ENCODE assay signal across 14 mouse cellular contexts in genomic region chr5:116009884-116010627, GRCm38 (mm10). TPM values are rescaled to one million over a fixed set of nuclear protein-coding genes. Genes with fewer than 3 reads are reported as not detected.
DNase-seq lines count a peak whose midpoint lies in the region; ATAC-seq and TF ChIP-seq lines count a peak whose summit lies in the region.
"Had no signal": no experiment of that assay in that cellular context is flagged by ENCODE, and none has a peak within 500 bp of the region (broad histone marks: within the 10 kb centered on the region; RNA-seq: fewer than 3 reads in every experiment).

No protein-coding gene starts in this region.

- no peaks in the 10 kb centered on the region for H3K9me3 ChIP-seq in kidney, postnatal 0 days (replicated peaks; ENCODE audit: low read length)
- H3K9me3 ChIP-seq in hindbrain, postnatal 0 days (ENCODE audit: low read length): no peaks in the 10 kb centered on the region
- H3K9me3 ChIP-seq in midbrain, embryonic 15.5 days: no peaks in the 10 kb centered on the region
- H3K9me3 ChIP-seq: limb, embryonic 15.5 days; midbrain, embryonic 10.5 days had no signal

- peak overlapping the region; percentile 24; the same call in 1 of the 2 replicates for H3K27ac ChIP-seq in kidney, adult 2 months (ENCODE audit: insufficient read depth, low read depth, low read length)
- peak overlapping the region; percentile 86 for H3K27ac ChIP-seq in kidney, postnatal 0 days
- H3K27ac ChIP-seq in small intestine, adult 2 months (ENCODE audit: insufficient read depth, low read depth, low read length): peak overlapping the region; percentile 53
- H3K27ac ChIP-seq in hindbrain, postnatal 0 days: no peak overlapping the region
- no peak overlapping the region for H3K27ac ChIP-seq in midbrain, embryonic 15.5 days
- H3K27ac ChIP-seq: left cerebral cortex, adult 2 months; limb, embryonic 15.5 days; midbrain, embryonic 10.5 days had no signal

- no peak overlapping the region for H3K9ac ChIP-seq in kidney, postnatal 0 days (ENCODE audit: low read depth, low read length)
- H3K9ac ChIP-seq in hindbrain, postnatal 0 days (replicated peaks; ENCODE audit: low read length): no peak overlapping the region
- no peak overlapping the region for H3K9ac ChIP-seq in midbrain, embryonic 15.5 days
- H3K9ac ChIP-seq: limb, embryonic 15.5 days had no signal

- ATAC-seq in Patski: peak; percentile 64
- ATAC-seq in kidney, postnatal 0 days (replicated peaks; ENCODE audit: low FRiP score, low read depth): peak; percentile 70
- no peak for ATAC-seq in hindbrain, postnatal 0 days
- ATAC-seq in midbrain, embryonic 15.5 days (replicated peaks): no peak

- peaks cover 7% of the 10 kb centered on the region for H3K36me3 ChIP-seq in kidney, adult 2 months (ENCODE audit: control insufficient read depth, insufficient read depth, low read length)
- H3K36me3 ChIP-seq in kidney, postnatal 0 days (ENCODE audit: insufficient read depth, low read length): peaks cover 15% of the 10 kb centered on the region
- peaks cover 21% of the 10 kb centered on the region for H3K36me3 ChIP-seq in small intestine, adult 2 months (ENCODE audit: control insufficient read depth, insufficient read depth, low read length)
- peaks cover 20% of the 10 kb centered on the region for H3K36me3 ChIP-seq in hindbrain, postnatal 0 days (ENCODE audit: insufficient read depth, low read length)
- H3K36me3 ChIP-seq in midbrain, embryonic 15.5 days (replicated peaks): peaks cover 18% of the 10 kb centered on the region

- no peak overlapping the region for H3K4me3 ChIP-seq in kidney, adult 2 months (ENCODE audit: insufficient read depth, low read depth, low read length)
- no peak overlapping the region for H3K4me3 ChIP-seq in kidney, postnatal 0 days (replicated peaks; ENCODE audit: low read depth, low read length)
- H3K4me3 ChIP-seq in small intestine, adult 2 months (ENCODE audit: low read depth, low read length): no peak overlapping the region
- H3K4me3 ChIP-seq in hindbrain, postnatal 0 days (ENCODE audit: low read length): no peak overlapping the region
- H3K4me3 ChIP-seq in midbrain, embryonic 15.5 days: no peak overlapping the region
- H3K4me3 ChIP-seq: left cerebral cortex, adult 2 months; limb, embryonic 15.5 days; midbrain, embryonic 10.5 days had no signal

- in situ Hi-C loops in Patski (cut with MboI; ENCODE audit: low pct_unique_long_range_greater_than_20kb): loop anchor here (10.0 kb wide), 1 partner anchor 1355 kb away; no protein-coding TSS in a partner anchor

- DNase-seq in kidney, adult 2 months: peak; percentile 32
- DNase-seq in kidney, adult 18-20 months: no peak
- DNase-seq in Patski (ENCODE audit: low read depth, low spot score): peak; percentile 54
- DNase-seq in kidney, postnatal 0 days (ENCODE audit: low spot score): peak; percentile 51
- DNase-seq in hindbrain, postnatal 0 days (ENCODE audit: low spot score): no peak
- DNase-seq in layer of hippocampus, postnatal 10 days (ENCODE audit: low spot score in 2 of 2): no peak
- DNase-seq: cerebellum, adult 8-10 months; embryo, embryonic 11 days had no signal

- H3K4me2 ChIP-seq in kidney, postnatal 0 days (ENCODE audit: low read length): 0 out of 2 replicates have a peak overlapping the region, but pooled peaks have one; percentile 1
- no peak overlapping the region for H3K4me2 ChIP-seq in hindbrain, postnatal 0 days (ENCODE audit: low read depth, low read length)
- H3K4me2 ChIP-seq in midbrain, embryonic 15.5 days: no peak overlapping the region
- H3K4me2 ChIP-seq: heart, embryonic 11.5 days; limb, embryonic 15.5 days had no signal

- CTCF ChIA-PET in Patski (lab: Charles Lee): interaction anchor here (3.3 to 6.1 kb wide), 2 partner anchors 7 to 13 kb away, joined by 13 to 26 read pairs; partner anchors contain the start of gene Prkab1

- H3K27me3 ChIP-seq in kidney, adult 2 months (replicated peaks; ENCODE audit: control insufficient read depth, insufficient read depth, low read length): no peaks in the 10 kb centered on the region
- H3K27me3 ChIP-seq in Patski: no peaks in the 10 kb centered on the region
- H3K27me3 ChIP-seq in kidney, postnatal 0 days (ENCODE audit: insufficient read depth, low read length): no peaks in the 10 kb centered on the region
- H3K27me3 ChIP-seq in small intestine, adult 2 months (ENCODE audit: control insufficient read depth, insufficient read depth, low read length): no peaks in the 10 kb centered on the region
- H3K27me3 ChIP-seq in hindbrain, postnatal 0 days (ENCODE audit: insufficient read depth, low read length): no peaks in the 10 kb centered on the region
- no peaks in the 10 kb centered on the region for H3K27me3 ChIP-seq in midbrain, embryonic 15.5 days (replicated peaks)
- H3K27me3 ChIP-seq: limb, embryonic 15.5 days had no signal

- TF ChIP-seq POLR2A in kidney, adult 2 months (IDR thresholded peaks at IDR 0.05; ENCODE audit: low read depth, low read length): no peak
- TF ChIP-seq POLR2A in small intestine, adult 2 months (IDR thresholded peaks at IDR 0.05; ENCODE audit: low read depth, low read length): no peak

- no peak for TF ChIP-seq CTCF in kidney, adult 2 months (conservative IDR thresholded peaks at IDR 0.05; ENCODE audit: insufficient read depth, insufficient read length, low read depth, low read length)
- TF ChIP-seq CTCF in Patski (IDR thresholded peaks at IDR 0.05): no peak
- no peak for TF ChIP-seq CTCF in kidney, postnatal 0 days (IDR thresholded peaks at IDR 0.05; ENCODE audit: low read depth)
- no peak for TF ChIP-seq CTCF in small intestine, adult 2 months (IDR thresholded peaks at IDR 0.05; ENCODE audit: extremely low read depth, insufficient read length, insufficient replicate concordance, low read depth, low read length)
- no peak for TF ChIP-seq CTCF in hindbrain, postnatal 0 days (IDR thresholded peaks at IDR 0.05; ENCODE audit: low read depth)

- WGBS in kidney, adult 2 months: 32% methylated on average over 2 of the region's 2 CpGs
- 43% methylated on average over 2 of the region's 2 CpGs for WGBS in kidney, postnatal 0 days
- 9% methylated on average over 2 of the region's 2 CpGs for WGBS in small intestine, adult 2 months
- WGBS in hindbrain, postnatal 0 days: 82% methylated on average over 2 of the region's 2 CpGs
- 80% methylated on average over 2 of the region's 2 CpGs for WGBS in midbrain, embryonic 15.5 days

- H3K4me1 ChIP-seq in kidney, adult 2 months (ENCODE audit: control insufficient read depth, insufficient read depth, low read length): peaks cover 3% of the 10 kb centered on the region; the same call in 1 of the 2 replicates
- H3K4me1 ChIP-seq in kidney, postnatal 0 days (replicated peaks; ENCODE audit: insufficient read depth, low read length): peaks cover 11% of the 10 kb centered on the region; the same call in 1 of the 2 replicates
- H3K4me1 ChIP-seq in small intestine, adult 2 months (ENCODE audit: control insufficient read depth, insufficient read depth, insufficient read length, low read length): peaks cover 19% of the 10 kb centered on the region
- no peaks in the 10 kb centered on the region for H3K4me1 ChIP-seq in hindbrain, postnatal 0 days (ENCODE audit: insufficient read depth, low read length)
- no peaks in the 10 kb centered on the region for H3K4me1 ChIP-seq in midbrain, embryonic 15.5 days
- H3K4me1 ChIP-seq: limb, embryonic 15.5 days; midbrain, embryonic 10.5 days had no signal

- POLR2A ChIA-PET in Patski (lab: Charles Lee): interaction anchor here (0.8 to 1.4 kb wide), 2 partner anchors 13 kb away, joined by 4 to 13 read pairs; no protein-coding TSS in a partner anchor

RNA-seq across cellular contexts. Expression of gene Prkab1, which starts 14.3 kb away (rescaled TPM):
- 89.2 and 97.9 TPM in 2 replicates for polyA plus RNA-seq in kidney, adult 2 months (2012; rRNA removed)
- polyA plus RNA-seq in Patski (2021): 105 TPM
- 79.0 and 83.3 TPM in 2 replicates for polyA plus RNA-seq in kidney, postnatal 0 days (2015; fragmentation: Nextera tagmentation; extraction: Ambion mirVana)
- polyA plus RNA-seq in small intestine, adult 2 months (2012; rRNA removed): 37.8 and 73.8 TPM in 2 replicates
- 48.9 and 51.0 TPM in 2 replicates for total RNA-seq in hindbrain, postnatal 0 days (2014; rRNA removed)
- polyA plus RNA-seq in hindbrain, postnatal 0 days (2015; fragmentation: Nextera tagmentation; extraction: Ambion mirVana): 46.7 and 47.1 TPM in 2 replicates
- 59.0 and 59.8 TPM in 2 replicates for polyA plus RNA-seq in midbrain, embryonic 15.5 days (2015; fragmentation: Nextera tagmentation; extraction: Ambion mirVana)
- 10 to 100 TPM; 22.8 to 26.9 TPM for total RNA-seq in layer of hippocampus, postnatal 10 days (2021)

Comparison
In these comparisons a context has a peak if more than half of its experiments do, and no peak if none do; other contexts are left out.
1. DNase-seq: peak in kidney, adult 2 months (single experiment), Patski (single experiment) and kidney, postnatal 0 days (single experiment); none in kidney, adult 18-20 months (single experiment), hindbrain, postnatal 0 days (single experiment) and layer of hippocampus, postnatal 10 days (0 of 2).
2. H3K27ac ChIP-seq: peak in kidney, adult 2 months (single experiment), kidney, postnatal 0 days (single experiment) and small intestine, adult 2 months (single experiment); none in hindbrain, postnatal 0 days (single experiment) and midbrain, embryonic 15.5 days (single experiment).
3. ATAC-seq: peak in Patski (single experiment) and kidney, postnatal 0 days (single experiment); none in hindbrain, postnatal 0 days (single experiment) and midbrain, embryonic 15.5 days (single experiment).